Mouse (Mus musculus): ENCODE results near the gene Sgpl1.

DNA sequence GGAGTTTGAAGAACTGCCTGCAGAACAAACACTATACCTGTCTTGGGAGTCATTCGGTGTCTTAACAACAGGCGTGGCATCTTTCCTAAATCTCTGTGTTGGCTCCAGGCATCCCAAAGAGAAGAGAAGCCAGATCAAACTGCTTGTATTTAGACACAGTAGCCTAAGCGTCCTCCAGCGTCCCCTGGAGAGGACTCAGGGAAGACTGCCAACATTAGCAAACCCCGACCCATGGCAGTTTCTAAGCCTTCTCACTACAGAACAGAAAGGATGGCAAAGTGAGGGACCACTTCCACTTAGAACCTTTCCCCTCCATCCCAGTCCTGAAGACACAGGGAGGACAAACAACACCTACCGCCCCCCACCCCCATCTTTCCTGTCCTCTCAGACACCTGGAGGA, 32.4 kb upstream of the Sgpl1 start:
- no peak for TF ChIP-seq CTCF (IDR thresholded peaks at IDR 0.05; ENCODE audit: low read depth)
- TF ChIP-seq EP300 (IDR thresholded peaks at IDR 0.05; ENCODE audit: low read depth), result no peak
